Mouse (Mus musculus) induced T-regulatory cell, adult 2 months (primary cell): ENCODE data around the gene Dlgap5.

ENCODE experiments used
- DNase-seq: peaks from one replicate; pipeline ENCODE4 v3.0.0-alpha.2; 2012; ENCODE audit warnings: low read depth

The Dlgap5 gene

GRCm38 (mm10) chr14:47395462-47396026 lies 22.7 kb downstream of the Dlgap5 start:
- DNase-seq = peak; percentile 79

DNA sequence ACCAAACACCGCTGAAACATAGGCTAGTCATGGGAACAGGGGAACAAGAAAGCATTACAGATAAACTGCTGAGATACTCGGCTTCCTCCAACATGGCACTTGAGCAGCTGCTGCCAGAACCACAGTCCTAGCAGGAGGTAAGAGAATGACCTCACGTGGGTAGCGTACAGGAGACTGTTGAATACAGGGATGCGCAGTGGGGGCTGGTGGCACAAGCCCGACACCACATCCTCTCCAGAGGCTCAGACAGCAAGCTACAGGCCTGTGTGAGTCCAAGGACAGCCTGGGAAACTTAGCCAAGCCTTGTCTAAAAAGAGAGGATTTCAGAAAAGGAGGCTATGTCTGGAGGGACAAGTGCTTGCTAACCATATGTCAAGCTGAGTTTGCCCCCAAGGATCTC lies 23.2 kb downstream of the Dlgap5 start:
- peak; percentile 21 for DNase-seq

DNA sequence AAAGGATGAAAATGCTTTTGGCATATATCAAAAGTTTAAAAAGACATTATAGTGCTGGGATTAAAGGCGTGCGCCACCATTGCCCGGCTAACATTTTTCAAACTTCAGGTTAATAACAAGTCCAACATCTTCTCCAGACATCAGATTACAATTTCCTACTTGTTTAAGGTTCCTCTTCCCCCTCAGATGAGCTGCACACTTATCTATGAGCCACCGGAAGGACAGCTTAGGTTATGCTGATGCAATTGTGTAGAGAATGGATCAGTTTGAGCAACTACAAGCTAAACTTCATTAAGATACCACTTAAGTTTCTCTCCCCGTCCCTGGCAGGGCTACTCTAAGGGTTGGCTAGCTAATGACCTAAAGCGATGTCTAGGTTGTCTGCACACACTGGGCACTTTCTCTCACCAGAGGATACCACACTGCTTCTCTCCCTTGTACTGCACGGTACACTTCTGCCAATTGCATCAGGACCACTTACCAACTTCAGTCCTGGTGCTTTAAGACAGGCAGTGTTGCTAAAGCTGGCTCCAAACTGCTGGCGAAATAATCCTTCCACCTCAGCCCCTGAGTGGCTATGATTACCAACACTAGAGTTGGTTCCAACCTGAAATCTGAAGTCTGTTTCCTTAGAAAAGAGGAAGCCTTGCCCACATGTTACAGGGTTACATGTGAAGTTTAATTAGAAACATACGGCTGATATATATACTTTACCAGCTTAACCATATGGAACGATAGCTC lies 24.7 kb downstream of the Dlgap5 start:
- no peak for DNase-seq

- DNase-seq = no peak
Observed at GRCm38 (mm10) chr14:47386125-47386524, 32.1 kb downstream of the Dlgap5 start.

DNA sequence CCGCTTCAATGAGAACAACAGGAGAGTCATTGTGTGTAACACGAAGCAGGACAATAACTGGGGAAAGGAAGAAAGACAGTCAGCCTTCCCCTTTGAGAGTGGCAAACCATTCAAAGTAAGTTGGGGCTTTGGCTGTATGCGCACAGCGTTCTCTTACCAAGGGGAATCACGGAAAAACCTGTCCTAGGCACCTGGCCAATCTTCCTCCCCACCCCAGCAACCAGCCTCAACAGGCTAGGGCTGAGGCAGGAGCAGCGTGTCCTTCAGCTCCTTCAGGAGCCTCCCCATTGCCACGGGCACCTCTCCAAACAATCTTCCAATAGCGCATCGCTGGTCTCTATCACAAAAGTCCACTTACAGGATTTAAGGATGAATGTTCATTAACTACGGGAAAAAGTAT lies 33.6 kb downstream of the Dlgap5 start:
- no peak for DNase-seq

GRCm38 (mm10) chr14:47383911-47384310 lies 34.3 kb downstream of the Dlgap5 start:
- DNase-seq = no peak

DNA sequence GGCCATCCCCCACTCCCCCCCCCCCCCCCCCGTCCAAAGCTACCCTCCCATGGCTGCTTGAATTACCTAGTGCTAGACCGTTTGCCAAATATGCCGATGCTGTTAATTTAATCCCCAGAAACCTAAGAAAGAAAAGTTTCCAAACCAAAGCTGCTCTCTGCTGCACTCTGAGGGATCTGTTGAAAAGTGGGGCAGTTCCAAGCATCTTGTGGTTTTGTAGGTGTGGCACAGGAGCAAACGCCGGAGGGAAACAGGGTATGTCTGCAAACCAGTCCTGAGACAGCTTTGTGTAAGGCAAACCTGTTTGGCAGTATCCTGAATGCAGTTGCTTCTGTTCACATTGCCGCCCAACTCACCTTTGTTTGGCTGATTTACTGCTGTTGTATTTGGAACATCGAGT lies 39.9 kb downstream of the Dlgap5 start:
- DNase-seq = no peak

- DNase-seq = no peak
Observed at GRCm38 (mm10) chr14:47376526-47376925, 41.7 kb downstream of the Dlgap5 start.

- peak; percentile 64 for DNase-seq
Observed at GRCm38 (mm10) chr14:47373728-47374678, 44.2 kb downstream of the Dlgap5 start.

- DNase-seq = no peak
Observed at GRCm38 (mm10) chr14:47371689-47372088, 46.5 kb downstream of the Dlgap5 start.

DNA sequence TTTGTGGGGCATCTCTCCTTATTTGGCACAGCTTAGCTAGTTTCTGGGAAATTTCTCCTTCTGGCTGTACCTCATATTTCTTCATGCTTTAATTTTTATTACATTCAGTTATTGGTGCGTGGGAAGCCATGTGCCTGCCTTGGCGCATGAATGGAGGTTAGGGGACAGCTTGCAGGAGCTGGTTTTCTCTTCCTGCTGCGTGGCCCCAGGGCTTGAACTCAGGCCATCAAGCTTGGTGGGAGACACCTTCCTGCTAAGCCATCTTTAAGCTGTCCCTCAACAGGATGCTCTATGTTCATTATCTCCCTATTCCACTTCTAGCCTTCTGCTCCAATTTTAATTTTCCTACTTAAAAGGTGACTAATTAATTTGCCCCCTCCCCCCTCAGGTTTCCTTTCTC lies 47.4 kb downstream of the Dlgap5 start:
- no peak for DNase-seq

DNA sequence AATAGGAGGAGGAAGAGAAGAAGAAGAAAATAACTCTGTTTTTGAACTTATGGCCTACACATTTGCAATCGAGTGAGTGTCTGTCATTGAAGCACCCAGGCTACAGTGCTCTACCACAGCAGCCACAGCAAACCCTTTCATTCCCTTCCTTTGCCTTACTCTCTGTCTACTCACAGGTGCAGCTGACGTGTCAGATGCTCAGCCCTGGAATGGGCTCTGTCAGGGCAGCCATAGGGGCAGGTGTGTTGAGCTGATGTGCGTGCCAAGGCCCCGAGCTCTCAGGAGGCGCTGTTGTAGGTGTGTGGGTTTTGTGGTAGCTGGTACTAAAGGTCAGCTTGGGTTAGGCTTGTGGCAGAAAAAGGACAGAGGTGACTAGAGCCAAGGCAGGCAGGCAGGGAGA lies 48.5 kb downstream of the Dlgap5 start:
- DNase-seq = no peak

GRCm38 (mm10) chr14:47367461-47367860 lies 50.7 kb downstream of the Dlgap5 start, which contains the start of gene Lgals3:
Lgals3 (plus strand) TSS chr14:47367751.
- no peak for DNase-seq

DNA sequence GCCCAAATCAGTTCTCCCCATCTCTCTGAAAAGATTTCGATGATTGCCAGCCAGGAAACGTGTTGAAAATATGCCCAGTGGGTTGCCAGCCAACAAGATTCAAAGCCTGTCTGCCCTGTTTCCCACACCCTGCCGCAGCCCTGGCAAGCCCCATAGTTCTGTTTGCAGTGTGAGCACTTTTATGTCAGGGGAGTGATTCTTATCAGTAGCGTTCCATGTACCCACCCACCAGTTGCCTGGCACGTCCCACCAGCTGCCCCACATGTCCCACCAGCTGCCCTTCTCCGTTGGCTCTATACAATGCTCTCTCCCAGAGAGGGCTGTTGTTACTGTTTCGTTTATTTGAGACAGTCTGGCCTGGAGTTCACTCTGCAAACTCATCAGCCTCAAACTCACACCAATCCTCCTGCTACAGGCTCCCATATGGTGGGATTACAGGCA lies 51.3 kb downstream of the Dlgap5 start:
- peak; percentile 46 for DNase-seq

DNA sequence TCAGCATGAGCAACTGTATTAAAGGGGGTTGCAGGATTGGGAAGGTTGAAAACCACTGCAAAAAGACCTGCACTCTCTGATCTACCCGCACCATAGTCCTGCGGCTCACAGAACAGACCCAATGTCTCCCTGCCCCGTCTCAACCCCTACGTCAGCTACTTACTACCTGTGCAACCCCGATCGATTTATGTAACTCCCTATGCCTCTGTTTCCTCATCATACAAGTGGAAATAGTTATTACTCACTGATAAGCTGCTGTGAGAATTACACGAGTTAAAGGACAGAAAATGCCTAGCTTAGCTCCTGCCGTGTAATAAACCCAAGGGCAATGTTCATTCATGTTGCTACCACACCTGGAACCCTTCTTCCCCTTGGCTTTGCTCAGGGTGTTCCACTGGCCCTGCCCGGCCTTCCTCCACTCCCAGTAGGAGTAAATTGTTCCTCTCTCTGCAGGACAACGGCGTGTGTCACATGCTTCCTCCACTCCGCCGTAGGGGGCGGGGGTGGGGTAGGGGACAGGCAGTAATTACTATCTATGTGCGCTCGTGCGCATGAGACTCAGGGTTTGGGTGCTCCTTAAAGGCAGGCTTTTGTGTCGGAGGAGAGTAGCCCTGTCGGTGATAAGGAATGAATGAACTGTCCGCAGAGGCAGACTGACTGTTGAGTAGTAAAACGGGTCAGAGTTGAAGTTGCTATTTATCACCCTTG lies 53.3 kb downstream of the Dlgap5 start:
- no peak for DNase-seq

GRCm38 (mm10) chr14:47361899-47362298 lies 56.3 kb downstream of the Dlgap5 start:
- peak; percentile 53 for DNase-seq

GRCm38 (mm10) chr14:47361418-47361817 lies 56.8 kb downstream of the Dlgap5 start:
- DNase-seq = no peak

GRCm38 (mm10) chr14:47359610-47360009 lies 58.6 kb downstream of the Dlgap5 start:
- DNase-seq = peak; percentile 47

DNA sequence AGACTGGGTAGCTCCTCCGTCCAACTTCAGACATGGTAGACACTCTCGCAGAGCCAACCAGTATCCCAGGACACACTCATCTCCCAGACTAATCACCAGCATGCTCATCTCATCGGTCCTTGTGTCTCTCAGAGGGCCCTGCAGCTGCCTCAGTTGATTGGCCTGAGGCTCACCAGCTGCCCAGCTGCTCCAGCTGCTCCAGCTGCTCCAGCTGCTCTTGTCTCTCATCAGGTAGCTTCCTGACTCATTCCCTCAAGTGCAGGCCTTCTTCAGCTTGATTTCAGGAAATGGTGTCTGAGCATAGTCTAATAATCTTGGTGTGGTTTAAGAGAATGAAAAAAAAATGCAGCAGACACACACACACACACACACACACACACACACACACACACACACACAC lies 61.6 kb downstream of the Dlgap5 start:
- no peak for DNase-seq

- no peak for DNase-seq
Observed at GRCm38 (mm10) chr14:47354948-47355347, 63.3 kb downstream of the Dlgap5 start.

DNA sequence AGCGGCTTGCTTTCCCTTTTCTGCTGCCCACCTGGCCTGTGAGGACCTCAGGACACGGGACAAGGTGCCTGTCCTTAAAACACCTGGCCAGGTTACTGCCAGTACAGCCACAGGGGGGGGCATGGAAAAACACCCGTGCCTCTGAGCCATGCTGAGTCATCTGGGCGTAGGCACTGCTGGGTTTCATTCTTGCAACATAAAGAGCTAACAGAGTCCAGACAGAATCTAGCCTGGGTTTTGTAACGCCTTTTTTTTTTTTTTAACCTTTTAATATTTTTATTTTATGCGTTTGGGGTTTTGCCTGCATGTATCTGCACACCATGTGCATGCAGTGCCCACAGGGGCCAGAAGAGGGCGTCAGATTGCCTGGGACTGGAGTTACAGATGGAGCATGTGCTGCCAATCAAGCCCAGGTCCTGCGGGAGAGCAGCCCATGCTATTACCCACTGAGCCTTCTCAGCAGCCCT lies 64.1 kb downstream of the Dlgap5 start:
- peak; percentile 48 for DNase-seq

DNA sequence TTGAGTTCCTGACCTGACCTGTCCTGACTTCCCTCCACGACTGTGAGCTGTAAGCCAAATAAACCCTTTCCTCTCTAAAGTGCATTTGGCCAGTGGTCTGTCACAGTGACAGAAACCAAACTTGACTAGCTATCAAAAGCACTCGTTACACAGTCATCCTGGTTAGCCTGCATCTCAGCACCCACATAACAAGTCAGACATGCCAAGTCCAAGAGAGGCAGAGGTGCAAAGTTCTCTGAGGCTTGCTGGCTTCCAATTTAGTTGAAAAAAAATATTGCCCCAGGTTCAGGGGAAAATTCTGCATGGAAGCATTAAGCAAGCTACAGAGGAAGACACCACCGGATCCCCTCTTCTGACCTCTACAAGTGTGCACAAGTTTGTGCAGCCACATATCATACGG lies 65.0 kb downstream of the Dlgap5 start:
- no peak for DNase-seq
